Mouse (Mus musculus) lung, embryonic 14.5 days (tissue): Measurements from ENCODE around the gene Tfdp1. TPM values are rescaled to one million over a fixed set of nuclear protein-coding genes. Genes with fewer than 3 reads are reported as not detected.

Experiments
- ATAC-seq: fragments of 200-750 bp; cut with Nextera tagmentation; 2 replicates; pipeline ENCODE4 v1.8.0; 2017; ENCODE audit warnings: mild to moderate bottlenecking, moderate TSS enrichment, moderate library complexity; ENCODE audit not compliant: insufficient read depth
- DNase-seq: peaks from one replicate; pipeline ENCODE4 v3.0.0-alpha.2; 2015
- H3K27ac ChIP-seq: fragments of 300-500 bp; sonication (generic); 2 replicates; pipeline ENCODE4 v1.5.1; 2014; ENCODE audit warnings: low read depth, mild to moderate bottlenecking, moderate library complexity
- H3K27me3 ChIP-seq: fragments of 300-500 bp; sonication (generic); 2 replicates; pipeline ENCODE4 v1.6.1; 2014; ENCODE audit warnings: low read length, control low read depth; ENCODE audit not compliant: insufficient read depth
- H3K36me3 ChIP-seq: fragments of 300-500 bp; sonication (generic); 2 replicates; pipeline ENCODE4 v1.6.1; 2014; ENCODE audit warnings: control low read depth; ENCODE audit not compliant: insufficient read depth
- H3K4me1 ChIP-seq: fragments of 300-500 bp; sonication (generic); 2 replicates; pipeline ENCODE4 v1.6.1; 2014; ENCODE audit warnings: antibody characterized with exemption, control low read depth; ENCODE audit not compliant: insufficient read depth
- H3K4me2 ChIP-seq: fragments of 300-500 bp; sonication (generic); 2 replicates; pipeline ENCODE4 v1.6.1; 2014; ENCODE audit warnings: mild to moderate bottlenecking
- H3K4me3 ChIP-seq: fragments of 300-500 bp; sonication (generic); 2 replicates; pipeline ENCODE4 v1.5.1; 2014; ENCODE audit warnings: low read depth, low read length
- H3K9ac ChIP-seq: fragments of 300-500 bp; sonication (generic); 2 replicates; pipeline ENCODE4 v1.6.1; 2014
- H3K9me3 ChIP-seq: fragments of 300-500 bp; sonication (generic); 2 replicates; pipeline ENCODE4 v1.6.1; 2016; ENCODE audit warnings: low read depth, low read length, control low read depth
- CTCF ChIP-seq: IDR thresholded peaks from 2 replicates; pipeline ENCODE4 v1.5.1; 2016; ENCODE audit warnings: antibody characterized with exemption, low read depth
- WGBS: fragments of 180-500 bp; shearing (Covaris S2); extraction: QIAGEN DNeasy Blood & Tissue Kit; methylation state at CpG from one replicate; pipeline ENCODE4 v1.1.7; 2014; 5-methylcytosine and 5-hydroxymethylcytosine counted together
- polyA plus RNA-seq: library from polyadenylated mRNA; unstranded; fragments of >200 nt; fragmentation: Nextera tagmentation; extraction: Ambion mirVana; gene quantifications from 2 replicates; pipeline ENCODE4 v1.2.1, GENCODE M21; 2014

Tfdp1 gene
- polyA plus RNA-seq, 1 experiment from 2014 or later, result 219 TPM

DNA sequence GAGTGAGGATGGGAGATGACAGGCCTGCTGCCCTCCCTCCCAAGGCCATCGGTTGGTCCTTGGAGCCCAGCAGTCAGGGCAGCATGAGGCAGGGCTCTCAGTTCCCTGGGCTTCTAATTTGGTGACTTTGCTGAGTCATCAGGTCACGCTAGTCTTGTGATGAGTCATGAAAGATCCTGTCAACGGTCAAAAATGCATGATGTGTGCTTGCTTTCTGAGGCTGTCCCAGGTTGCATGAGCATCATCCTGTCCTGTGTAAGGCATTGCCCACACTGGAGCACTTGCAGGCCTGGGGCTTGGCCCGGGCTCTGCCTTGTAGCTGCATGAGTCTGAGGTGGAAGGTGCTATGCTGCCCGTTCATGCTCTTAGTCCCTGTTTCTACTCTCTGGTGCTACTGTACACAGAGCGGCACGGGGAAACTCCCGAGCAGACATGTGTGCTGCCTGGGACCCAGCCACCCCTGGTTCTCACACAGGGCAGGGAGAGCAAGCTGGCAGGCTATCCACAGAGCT lies 34.7 kb downstream of the Tfdp1 start:
- H3K4me2 ChIP-seq, result no peak overlapping the region
- WGBS, result 87% methylated on average over 8 of the region's 8 CpGs
- no peak overlapping the region for H3K4me3 ChIP-seq
- no peak for TF ChIP-seq CTCF
- peaks cover 92% of the 10 kb centered on the region for H3K36me3 ChIP-seq
- no peaks in the 10 kb centered on the region for H3K4me1 ChIP-seq
- no peak overlapping the region for H3K27ac ChIP-seq
- H3K27me3 ChIP-seq, result no peaks in the 10 kb centered on the region
- ATAC-seq (no peak), DNase-seq (no peak)
- no peaks in the 10 kb centered on the region for H3K9me3 ChIP-seq
- H3K9ac ChIP-seq, result no peak overlapping the region

- Histone ChIP-seq H3K9ac (no peak overlapping the region), H3K36me3 (peaks cover 26% of the 10 kb centered on the region), H3K4me2 (no peak overlapping the region), H3K4me1 (no peaks in the 10 kb centered on the region), H3K4me3 (no peak overlapping the region), H3K27ac (no peak overlapping the region), H3K9me3 (no peaks in the 10 kb centered on the region), H3K27me3 (no peaks in the 10 kb centered on the region)
- no peak for TF ChIP-seq CTCF
- WGBS, result 86% methylated on average over 7 of the region's 7 CpGs
- DNase-seq (no peak), ATAC-seq (no peak)
Measured at GRCm38 (mm10) chr8:13381630-13382029, 43.1 kb downstream of the Tfdp1 start.

DNA sequence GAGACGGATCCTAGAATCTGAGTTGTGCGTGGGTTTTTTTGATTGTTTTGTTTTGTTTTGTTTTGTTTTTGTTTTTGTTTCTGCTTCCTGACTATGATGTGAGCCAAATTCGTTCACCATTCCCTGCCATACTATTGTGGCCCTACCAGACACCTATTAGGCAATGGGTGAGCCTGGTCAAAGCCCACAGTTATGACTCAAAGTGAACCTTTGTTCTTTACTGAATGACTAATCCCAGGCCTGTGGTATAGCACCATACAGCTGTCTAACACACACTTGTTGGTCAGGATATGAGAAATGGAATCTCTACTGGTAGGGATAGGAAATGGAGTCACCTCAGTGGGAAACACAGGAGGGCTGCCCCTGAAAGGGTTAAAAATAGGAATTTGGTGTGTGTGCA lies 44.0 kb downstream of the Tfdp1 start:
- WGBS, result 86% methylated on average over 3 of the region's 3 CpGs
- Histone ChIP-seq H3K36me3 (peaks cover 19% of the 10 kb centered on the region), H3K27ac (no peak overlapping the region), H3K9ac (no peak overlapping the region), H3K27me3 (no peaks in the 10 kb centered on the region), H3K4me2 (no peak overlapping the region), H3K4me1 (no peaks in the 10 kb centered on the region), H3K4me3 (no peak overlapping the region), H3K9me3 (no peaks in the 10 kb centered on the region)
- no peak for TF ChIP-seq CTCF
- ATAC-seq, result no peak
- DNase-seq, result no peak

- H3K4me3 ChIP-seq, result no peak overlapping the region
- ATAC-seq (no peak), DNase-seq (no peak)
- H3K4me2 ChIP-seq, result no peak overlapping the region
- WGBS, result 88% methylated on average over 4 of the region's 4 CpGs
- TF ChIP-seq CTCF, result no peak
- H3K9me3 ChIP-seq, result no peaks in the 10 kb centered on the region
- H3K36me3 ChIP-seq, result peaks cover 16% of the 10 kb centered on the region
- H3K4me1 ChIP-seq, result no peaks in the 10 kb centered on the region
- H3K27ac ChIP-seq, result no peak overlapping the region
- no peak overlapping the region for H3K9ac ChIP-seq
- H3K27me3 ChIP-seq, result no peaks in the 10 kb centered on the region
Measured at GRCm38 (mm10) chr8:13382999-13383398, 44.4 kb downstream of the Tfdp1 start.

GRCm38 (mm10) chr8:13386366-13386765 lies 47.8 kb downstream of the Tfdp1 start:
- DNase-seq (no peak), ATAC-seq (no peak)
- 71% methylated on average over 13 of the region's 13 CpGs for WGBS
- Histone ChIP-seq H3K9ac (no peak overlapping the region), H3K4me3 (no peak overlapping the region), H3K4me1 (no peaks in the 10 kb centered on the region), H3K27me3 (no peaks in the 10 kb centered on the region), H3K27ac (no peak overlapping the region), H3K4me2 (no peak overlapping the region), H3K9me3 (no peaks in the 10 kb centered on the region), H3K36me3 (no peaks in the 10 kb centered on the region)
- no peak for TF ChIP-seq CTCF

- ATAC-seq, result no peak
- Histone ChIP-seq H3K4me3 (no peak overlapping the region), H3K4me2 (no peak overlapping the region), H3K27me3 (no peaks in the 10 kb centered on the region), H3K9me3 (no peaks in the 10 kb centered on the region), H3K27ac (no peak overlapping the region), H3K4me1 (no peaks in the 10 kb centered on the region), H3K36me3 (no peaks in the 10 kb centered on the region), H3K9ac (no peak overlapping the region)
- 77% methylated on average over 8 of the region's 8 CpGs for WGBS
- DNase-seq, result no peak
- TF ChIP-seq CTCF, result no peak
Measured at GRCm38 (mm10) chr8:13387728-13388127, 49.2 kb downstream of the Tfdp1 start.

- H3K4me2 ChIP-seq, result no peak overlapping the region
- ATAC-seq (no peak), DNase-seq (no peak)
- H3K27ac ChIP-seq, result no peak overlapping the region
- WGBS, result 73% methylated on average over 2 of the region's 2 CpGs
- no peak for TF ChIP-seq CTCF
- no peaks in the 10 kb centered on the region for H3K9me3 ChIP-seq
- H3K4me1 ChIP-seq, result no peaks in the 10 kb centered on the region
- no peak overlapping the region for H3K9ac ChIP-seq
- H3K4me3 ChIP-seq, result no peak overlapping the region
- H3K27me3 ChIP-seq, result no peaks in the 10 kb centered on the region
- no peaks in the 10 kb centered on the region for H3K36me3 ChIP-seq
Measured at GRCm38 (mm10) chr8:13388744-13389143, 50.2 kb downstream of the Tfdp1 start.

GRCm38 (mm10) chr8:13393869-13394268 lies 55.3 kb downstream of the Tfdp1 start:
- ATAC-seq (no peak), DNase-seq (no peak)
- Histone ChIP-seq H3K36me3 (no peaks in the 10 kb centered on the region), H3K9me3 (no peaks in the 10 kb centered on the region), H3K4me3 (no peak overlapping the region), H3K27ac (no peak overlapping the region), H3K4me2 (no peak overlapping the region), H3K27me3 (no peaks in the 10 kb centered on the region), H3K9ac (no peak overlapping the region), H3K4me1 (no peaks in the 10 kb centered on the region)
- no peak for TF ChIP-seq CTCF
- WGBS, result 87% methylated on average over 7 of the region's 7 CpGs
